Mouse (Mus musculus) neutrophil, adult 5-6 weeks (primary cell): ENCODE data around the gene Evl. TPM values are rescaled to one million over a fixed set of nuclear protein-coding genes. Genes with fewer than 3 reads are reported as not detected.

ENCODE experiments used
- ATAC-seq: fragments of 151-379, 151-347 bp; 2 replicates; pipeline ENCODE4 v1.8.0; 2017; ENCODE audit warnings: mild to moderate bottlenecking, moderate TSS enrichment; ENCODE audit not compliant: insufficient number of reproducible peaks, poor library complexity, low FRiP score, severe bottlenecking; ENCODE audit errors: extremely low read depth
- total RNA-seq: library from RNA; stranded (forward); fragments of 200-1000 nt; gene quantifications from 2 replicates; pipeline ENCODE4 v1.2.3, GENCODE M21; 2017

The Evl gene
- total RNA-seq, 1 experiment from 2014 or later: 294 TPM

DNA sequence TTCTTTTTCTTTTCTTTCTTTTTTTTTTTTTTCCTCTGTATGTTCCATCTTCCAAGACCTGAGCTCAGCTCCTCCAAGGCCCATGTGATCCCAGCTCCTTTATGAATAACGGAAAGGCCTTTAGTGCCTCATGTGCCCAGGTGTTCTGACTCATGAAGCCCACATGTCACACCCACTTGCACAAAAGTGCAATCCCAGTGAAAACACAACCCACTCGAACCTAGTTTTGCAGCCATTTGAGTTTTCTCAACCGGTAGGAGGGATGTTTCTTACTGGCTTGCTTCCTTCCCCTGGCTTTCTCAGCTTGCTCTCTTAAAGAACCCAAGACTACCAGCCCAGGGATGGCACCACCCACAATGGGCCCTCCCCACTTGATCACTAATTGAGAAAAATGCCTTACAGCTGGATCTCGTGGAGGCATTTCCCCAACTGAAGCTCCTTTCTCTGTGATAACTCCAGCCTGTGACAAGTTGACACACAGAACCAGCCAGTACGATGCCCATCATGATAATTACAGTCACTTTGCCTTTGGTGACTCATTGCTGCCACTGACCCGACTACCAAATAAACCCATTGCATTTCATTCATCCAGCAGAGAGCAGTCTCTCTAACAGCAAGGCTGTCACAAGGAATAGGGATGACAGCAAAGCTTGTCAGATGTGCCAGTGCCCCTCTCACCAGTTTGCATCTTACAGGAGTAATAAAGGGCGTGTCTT, 24.8 kb downstream of the Evl start:
- no peak for ATAC-seq

DNA sequence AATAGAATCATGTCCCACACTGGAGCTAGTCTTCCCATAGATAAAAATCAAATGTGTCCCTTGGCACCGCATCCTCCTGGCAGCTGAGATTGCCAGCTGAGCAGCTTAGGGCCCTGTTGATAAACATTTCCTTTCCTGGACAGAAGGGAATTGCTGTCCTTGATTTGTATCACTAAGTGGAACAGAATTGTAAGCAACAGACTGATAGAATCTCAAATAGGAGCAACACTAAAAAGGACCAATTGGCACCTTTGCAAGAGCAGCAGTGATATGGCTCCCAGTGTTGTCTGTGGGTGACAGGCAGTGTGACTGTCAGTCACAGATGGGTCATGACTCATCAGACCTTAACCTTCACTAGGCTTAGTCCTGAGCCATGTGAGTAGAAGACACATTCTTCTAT, 29.3 kb downstream of the Evl start:
- ATAC-seq: no peak

DNA sequence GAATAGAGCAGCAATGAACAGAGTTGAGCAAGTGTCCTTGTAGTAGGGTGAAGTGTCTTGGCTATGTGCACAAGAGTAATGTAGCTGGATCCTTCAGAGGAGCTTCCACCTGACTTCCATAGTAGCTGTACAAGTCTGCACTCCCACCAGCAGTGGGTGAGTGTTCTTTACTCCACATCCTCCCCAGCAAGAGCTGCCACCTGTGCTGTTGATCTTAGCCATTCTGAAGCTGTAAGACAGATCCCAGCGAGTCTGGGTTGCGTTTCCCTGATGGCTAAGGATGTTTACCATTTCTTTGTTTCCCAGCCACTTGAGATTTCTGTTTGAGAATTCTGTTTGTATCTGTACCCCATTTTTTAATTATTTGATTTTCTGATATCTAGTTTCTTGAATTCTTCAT, 35.6 kb downstream of the Evl start:
- no peak for ATAC-seq

DNA sequence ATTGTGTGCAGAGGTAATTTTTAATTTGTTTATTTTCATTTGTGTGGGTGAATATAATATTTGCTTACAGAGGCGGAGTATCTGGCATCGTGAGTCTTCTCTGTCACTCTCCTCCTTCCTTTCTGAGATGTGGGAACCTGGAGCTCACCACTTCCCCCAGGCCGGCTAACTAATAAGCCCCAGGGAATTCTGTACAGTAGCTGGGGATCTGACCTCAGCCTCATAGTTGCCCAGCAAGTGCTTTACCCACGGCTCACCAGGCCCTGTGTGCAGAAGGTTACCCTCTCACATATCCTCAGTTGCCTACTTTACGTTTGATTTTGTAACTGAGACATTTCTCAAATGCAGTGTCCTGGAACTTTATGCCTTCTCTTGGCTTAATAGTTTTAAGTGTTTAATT, 37.1 kb downstream of the Evl start:
- ATAC-seq: no peak

DNA sequence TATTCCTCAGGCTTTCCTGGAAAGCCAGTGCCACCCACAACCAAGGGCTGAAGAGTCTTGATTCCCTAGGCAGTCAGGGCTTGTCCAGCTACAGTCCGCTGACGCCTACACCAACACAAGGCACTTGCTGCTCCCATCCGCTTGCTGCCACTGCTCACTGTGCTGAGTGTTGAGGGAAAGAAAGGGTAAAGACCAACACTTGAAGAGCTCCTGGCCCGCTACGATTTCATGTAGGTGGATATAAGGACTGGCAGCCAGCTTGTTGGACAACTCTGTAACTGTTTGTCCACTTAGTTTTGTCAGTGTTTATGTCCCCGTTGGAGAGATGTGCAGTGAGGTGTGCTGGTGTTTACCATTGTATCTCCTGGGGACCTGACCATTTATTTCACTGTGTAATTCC, 38.3 kb downstream of the Evl start:
- no peak for ATAC-seq

DNA sequence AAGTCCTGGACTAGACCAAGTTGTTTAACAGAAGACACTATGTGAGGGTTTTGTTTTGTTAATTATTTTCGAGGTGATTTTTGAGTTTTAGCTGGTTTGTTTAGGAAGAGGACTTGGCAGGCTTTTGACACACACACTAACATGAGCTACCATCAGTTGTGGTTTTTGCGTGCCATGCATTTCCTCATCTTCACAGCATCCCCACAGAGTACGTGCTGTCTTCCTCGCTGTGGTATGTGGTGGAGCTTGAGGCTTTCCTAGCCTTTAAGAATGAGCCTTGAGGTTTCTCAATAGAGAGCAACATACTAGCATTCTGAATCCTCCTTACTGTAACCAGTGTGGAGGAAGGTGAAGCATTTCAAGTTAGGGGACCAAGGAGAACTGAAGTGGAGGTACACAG, 46.3 kb downstream of the Evl start:
- no peak for ATAC-seq

DNA sequence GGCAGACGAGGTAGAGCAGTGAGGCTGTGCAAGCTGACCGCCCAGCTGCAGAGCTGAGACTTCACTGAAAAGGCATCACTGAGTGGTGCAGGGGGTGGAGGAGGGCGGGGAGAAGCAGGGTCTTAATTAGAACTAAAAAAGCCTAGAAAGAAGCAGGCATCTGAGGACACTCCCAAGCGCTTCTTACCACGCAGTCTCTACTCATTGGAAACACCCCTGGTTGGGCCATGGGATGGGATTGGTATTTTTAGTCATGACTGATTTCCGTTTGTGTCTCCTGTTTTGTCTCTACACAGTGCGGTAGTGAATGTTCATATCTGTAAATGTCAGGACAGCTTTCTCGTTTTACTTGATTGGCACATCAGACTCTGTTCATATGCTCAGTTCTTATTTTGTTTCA, 46.8 kb downstream of the Evl start:
- ATAC-seq: no peak

DNA sequence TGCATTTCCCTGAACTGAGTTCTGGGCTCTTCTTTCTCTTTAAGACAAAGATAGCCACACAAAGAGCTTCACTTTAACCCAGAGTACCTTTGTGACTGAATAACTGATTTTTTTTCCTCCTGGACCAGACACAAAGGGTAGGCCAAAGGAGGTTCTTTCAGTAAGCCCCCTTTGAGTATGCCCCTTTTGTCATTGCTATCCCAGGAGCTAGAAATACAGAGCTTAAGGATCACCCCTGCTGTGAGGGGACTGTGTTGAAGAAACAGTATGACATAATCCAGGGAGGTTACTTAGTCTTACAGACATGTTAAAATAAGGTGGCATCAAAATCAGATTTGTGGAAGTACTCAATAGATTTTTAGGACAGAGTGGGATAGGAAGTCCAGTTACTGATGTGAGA, 50.0 kb downstream of the Evl start:
- no peak for ATAC-seq

DNA sequence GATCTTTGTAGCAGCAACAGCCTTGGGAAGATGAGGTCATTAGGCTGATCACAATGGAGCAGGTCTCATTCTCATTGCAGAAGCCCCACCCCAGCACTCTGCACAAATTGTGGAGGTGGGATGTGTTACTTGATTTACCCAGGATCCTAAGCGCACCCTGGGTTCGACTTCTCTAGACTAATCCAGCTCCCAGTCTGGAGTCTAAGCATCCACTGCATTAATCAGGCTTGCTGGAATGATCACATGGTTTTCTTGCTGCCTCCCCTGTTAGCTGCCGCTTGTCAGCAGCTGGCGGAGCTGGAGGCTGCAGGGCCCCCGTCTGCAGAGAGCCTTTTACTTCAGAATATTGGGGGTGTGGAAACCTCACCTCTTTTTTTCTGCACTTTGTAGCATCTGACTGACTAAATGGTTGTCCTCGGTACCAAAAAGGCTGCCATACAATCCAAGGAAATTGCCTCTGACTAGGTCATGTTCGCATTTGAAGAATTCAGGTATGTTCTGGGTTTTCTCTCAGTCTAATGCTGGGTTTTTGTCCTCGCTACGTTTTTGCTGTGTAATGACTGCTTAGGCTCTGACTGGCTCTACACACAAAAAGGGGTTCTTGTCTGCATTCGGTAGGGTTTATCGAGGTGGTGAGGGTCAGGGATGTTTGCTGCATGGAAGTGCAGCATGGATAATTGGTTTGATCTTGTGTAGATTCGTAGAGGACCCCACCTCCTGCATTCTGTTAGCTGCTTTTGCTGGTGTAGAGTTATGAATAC, 51.2 kb downstream of the Evl start:
- no peak for ATAC-seq

DNA sequence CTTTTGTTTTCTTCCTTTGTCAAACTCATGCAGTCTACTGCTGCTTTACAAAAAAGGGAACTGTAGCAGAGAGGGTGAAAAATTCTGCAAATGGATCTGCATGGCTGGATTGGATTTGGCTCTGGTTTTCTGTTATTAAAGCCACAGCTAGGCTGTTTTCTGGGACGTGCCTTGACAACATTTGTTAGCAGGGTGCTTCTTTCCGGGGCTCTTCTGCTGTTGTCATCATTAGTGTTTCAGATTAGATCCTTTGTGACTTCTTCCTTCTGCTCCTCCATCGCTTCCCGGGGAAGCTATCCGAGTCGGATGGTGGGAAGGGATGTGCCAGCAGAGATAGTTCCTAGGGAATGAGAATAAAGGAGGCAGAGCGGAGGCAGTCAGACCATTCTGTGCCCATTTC, 51.8 kb downstream of the Evl start:
- no peak for ATAC-seq

DNA sequence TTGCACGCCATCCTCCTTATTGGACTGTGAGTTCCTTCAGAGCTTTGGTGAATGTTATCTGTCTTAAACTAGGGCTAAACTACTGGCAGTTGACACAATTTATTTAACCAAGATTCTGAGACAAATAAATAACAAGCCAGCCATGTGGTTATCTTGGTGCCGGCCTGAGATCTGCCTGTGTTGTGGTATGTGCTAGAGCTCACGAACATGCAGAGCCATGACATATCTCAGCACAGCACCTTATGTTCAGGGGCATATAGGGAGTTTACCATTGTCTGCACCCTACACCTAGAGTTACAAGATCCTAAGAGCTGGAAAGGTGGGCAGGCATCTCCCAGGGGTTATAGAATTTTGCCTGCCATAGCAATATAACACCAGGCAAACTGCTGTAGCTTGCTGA, 54.9 kb downstream of the Evl start:
- no peak for ATAC-seq

DNA sequence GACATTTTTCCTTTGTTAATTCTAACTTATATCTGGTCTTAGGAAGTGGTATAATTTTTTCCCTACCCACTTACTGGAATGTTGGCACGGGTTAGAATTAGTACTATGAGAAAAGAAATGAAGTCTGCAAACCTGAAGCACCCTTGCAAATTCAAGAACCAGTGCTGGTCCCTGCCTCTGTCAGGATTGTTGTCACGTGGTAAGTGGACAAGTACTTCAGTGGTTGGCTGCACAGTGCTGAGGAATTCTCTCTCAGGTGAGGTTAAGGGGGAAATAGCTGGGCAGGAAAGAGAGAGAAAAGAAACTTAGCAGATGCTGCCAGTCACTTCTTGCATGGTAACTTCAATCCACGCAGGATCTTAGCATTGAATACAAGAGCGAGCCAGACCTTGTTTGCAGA, 55.7 kb downstream of the Evl start:
- ATAC-seq: no peak

DNA sequence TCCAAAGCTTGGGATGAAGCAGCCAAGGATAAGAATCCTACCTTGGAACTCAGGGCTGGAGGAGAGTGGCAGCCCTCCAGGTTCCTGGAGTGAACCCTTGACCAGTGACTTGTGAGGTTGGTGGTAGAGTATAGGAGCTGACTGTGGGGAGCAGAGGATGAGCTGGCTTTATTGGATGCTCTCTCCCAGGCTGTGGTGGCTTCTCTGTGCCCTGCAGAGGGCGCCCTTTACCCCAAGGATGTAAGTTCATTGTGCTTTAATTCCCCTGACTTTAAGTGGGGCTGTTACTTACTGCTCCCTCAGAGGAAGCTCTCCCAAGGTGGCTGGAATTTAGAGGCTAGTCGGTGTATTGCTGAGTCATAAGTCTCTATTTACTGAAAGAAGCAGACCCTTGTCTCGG, 58.6 kb downstream of the Evl start:
- peak; percentile 85 for ATAC-seq

DNA sequence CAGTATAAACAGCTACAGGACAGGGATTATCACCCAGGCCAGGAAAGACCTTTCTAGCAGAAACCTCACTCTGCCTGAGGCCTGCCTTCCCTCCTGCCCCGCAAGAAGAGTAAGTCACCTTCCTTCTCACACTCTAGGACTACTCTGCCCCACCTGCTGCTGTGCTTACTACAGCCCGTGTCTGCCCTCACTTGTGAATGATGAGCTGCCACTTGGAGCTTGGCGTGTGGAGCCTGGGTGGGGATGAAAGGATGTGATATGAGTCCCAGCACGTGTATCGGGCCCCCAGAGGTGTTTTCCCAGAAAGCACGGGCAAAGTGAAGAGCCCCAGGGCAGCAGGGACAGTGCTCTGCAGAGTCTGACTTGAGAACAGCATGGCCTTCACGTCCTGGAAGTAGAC, 63.0 kb downstream of the Evl start:
- ATAC-seq: no peak

DNA sequence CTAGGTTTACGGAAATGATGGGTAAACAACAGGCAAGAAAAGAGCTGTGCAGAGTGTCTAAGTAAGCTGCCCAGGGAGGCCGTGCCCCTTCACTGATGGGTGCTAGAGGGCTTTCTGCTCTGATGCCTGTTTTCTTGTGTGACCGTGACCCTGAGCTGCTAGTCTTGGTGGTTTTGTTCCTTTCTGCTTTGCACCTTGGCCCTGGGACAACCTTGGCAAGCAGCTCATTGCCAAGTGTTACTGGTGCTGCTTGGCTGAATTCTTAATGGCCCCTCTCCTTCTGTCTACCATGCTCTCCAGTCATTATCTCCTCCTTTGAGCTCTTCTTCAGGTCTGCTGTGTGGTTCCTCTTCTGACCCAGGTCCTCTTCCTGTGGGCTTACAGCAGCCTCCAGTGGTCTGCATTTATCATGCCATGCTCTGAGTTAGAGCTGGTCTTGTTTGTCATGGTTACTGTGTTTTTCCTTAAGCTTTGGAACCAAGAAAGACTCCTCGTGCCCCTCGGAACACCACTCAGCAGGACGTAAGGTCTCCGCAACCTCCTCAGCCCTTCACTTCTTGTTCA, 65.4 kb downstream of the Evl start:
- no peak for ATAC-seq

DNA sequence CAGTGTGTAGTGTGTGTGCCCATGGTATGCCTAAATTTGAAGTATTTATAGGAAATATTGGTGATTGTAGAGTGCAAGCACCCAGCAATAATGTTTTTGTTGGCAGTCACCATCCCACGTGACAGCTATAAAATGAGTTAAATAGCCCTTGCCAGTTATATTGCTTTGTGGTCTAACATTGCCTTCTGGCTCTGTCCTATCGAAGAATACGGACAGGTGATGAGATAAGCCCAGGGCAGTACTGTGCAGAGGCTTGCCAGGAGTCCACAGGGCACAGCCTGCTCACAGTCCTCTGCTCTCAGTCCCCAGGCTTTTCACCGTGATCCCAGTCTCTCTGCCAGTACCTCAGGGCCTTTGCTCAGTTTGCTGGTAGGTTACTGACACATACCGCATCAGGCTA, 67.9 kb downstream of the Evl start:
- no peak for ATAC-seq

DNA sequence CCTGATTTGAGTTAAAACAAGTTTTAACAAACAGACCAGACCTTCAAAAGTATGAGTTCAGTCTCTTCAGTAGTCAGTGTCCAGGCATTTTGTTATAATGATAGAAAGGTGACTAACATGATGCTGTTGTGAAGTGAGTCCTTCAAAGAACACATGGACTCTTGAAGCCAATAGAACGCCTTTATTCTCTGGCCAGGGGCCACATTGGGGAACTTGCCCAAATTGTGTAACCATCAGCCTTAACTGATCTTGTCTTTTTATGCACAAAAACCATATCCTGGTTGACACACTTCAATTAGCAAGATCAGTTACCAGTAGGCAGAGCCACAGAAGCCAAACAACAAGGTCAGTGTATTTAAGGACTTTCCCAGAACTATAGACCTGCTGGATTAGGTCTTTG, 75.0 kb downstream of the Evl start:
- ATAC-seq: no peak

DNA sequence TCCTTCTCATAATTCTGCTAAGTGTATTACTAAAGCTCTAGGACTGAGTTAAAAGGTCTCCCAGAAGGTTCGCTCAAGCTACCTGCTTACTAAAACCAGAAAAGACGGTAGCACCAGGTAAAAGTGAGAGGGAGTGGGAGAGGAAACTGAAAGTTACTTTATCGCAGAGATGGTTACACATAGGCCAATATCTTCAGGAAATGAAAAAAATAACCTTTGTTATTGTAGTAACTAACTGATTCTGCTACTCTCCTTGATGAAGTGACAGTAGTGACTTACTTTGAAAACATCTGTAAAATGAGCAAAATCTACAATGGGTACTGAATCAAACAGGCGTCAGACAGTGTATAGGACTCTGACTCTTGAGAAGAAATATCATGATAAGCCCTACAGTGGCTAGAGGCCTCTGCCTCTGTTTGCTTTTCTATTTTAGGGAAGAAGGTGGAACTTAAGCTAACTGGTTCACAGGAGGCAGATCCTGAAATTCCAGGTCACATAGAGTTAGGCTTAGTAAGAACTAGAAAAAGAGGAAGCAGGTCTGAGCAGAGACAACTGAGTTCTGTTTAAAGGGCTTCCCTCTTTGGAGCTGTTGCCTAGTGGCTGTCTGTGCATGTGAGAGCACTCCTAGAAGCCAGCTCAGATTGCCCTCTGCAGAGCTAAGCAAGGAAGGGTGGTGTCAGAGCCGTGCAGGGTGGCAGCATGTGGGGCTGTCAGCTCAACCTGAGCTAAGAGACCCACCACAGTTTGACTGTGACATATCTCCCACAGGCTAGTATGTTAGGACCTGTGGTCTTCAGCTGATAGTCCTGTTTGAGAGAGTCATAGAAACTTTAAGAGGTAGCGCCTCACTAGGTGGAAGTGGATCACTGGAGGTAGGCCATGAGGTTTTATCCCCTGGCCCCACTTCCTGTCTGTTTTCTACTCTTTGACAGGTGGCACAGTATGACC, 76.5 kb downstream of the Evl start:
- peak; percentile 71 for ATAC-seq

DNA sequence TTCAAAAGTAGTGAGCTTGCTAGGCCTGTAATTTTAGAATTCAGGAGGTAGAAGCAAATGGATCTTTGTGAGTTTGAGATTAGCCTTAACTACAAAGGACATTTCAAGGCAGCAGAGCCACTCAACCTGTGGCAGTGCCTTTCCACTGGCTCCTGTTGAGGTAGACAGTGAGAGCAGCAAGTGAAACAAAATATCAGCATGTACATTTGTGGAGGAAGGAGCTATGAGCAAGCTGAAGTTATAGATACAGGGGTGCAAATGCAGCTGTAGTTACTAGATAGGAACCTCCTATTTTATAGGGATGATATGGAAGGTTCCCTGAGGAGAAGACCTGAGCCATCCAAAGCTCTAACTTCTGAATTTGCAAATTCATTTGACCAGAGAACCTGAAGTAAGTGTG, 78.0 kb downstream of the Evl start:
- no peak for ATAC-seq
